Mouse (Mus musculus): ENCODE results near the gene Lyve1.

The Lyve1 gene

DNA sequence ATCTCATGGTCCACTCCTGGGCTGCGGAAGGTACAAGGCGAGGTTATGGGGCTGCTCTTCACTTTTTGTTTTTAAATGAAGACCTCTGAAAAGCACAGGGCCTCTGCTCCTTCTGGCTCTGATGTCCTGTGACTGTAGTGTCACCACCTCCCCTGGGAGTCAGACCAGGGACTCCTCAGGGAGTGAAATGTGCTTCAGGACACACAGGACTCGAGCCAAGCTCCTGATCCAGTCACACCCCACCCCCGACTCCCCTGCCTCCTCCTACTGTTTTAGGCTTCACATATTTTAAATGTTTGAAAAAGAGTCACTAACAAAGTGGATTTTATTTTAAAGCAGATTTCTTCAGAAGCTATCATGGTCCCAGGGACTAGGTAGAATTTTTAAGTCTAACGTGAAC, 51.5 kb downstream of the Lyve1 start:
- peaks cover 17% of the 10 kb centered on the region; the same call in 1 of the 2 replicates for H3K4me1 ChIP-seq (replicated peaks; ENCODE audit: low read depth, low read length)
- no peak for TF ChIP-seq POU5F1 (IDR thresholded peaks at IDR 0.05; ENCODE audit: borderline replicate concordance, low read length)
- no peak for TF ChIP-seq NANOG (IDR thresholded peaks at IDR 0.05; ENCODE audit: borderline replicate concordance, low read length)
- no peak for TF ChIP-seq CTCF (conservative IDR thresholded peaks at IDR 0.05; ENCODE audit: low read length)
- peaks cover 37% of the 10 kb centered on the region for H3K36me3 ChIP-seq (ENCODE audit: insufficient read depth, low read length)
- no peak overlapping the region for H3K4me3 ChIP-seq (replicated peaks; ENCODE audit: low read length)
- no peaks in the 10 kb centered on the region for H3K27me3 ChIP-seq (ENCODE audit: insufficient read depth, low read length)
- H3K9me3 ChIP-seq (ENCODE audit: low read length) = no peaks in the 10 kb centered on the region

DNA sequence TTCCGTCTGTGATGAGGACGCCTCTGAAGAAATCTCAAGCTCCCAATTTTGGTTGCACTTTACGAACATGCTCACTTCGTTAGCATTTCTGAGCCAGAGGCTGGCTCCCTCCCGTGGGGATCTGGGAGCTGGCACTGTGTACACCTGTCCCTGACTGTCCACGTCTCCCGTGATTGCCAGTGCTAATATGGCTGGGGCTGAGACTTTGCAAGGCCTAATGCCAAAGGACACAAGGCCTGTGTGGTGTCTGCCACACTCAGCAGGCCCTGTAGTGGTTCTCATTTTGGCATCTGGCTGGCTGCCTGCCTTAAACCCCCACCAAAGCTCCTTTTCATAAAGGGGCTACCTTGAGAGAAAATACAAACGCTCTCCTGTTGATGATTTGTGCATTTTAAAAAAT, 52.0 kb downstream of the Lyve1 start:
- Histone ChIP-seq H3K36me3 (ENCODE audit: insufficient read depth, low read length) (peaks cover 37% of the 10 kb centered on the region), H3K27me3 (ENCODE audit: insufficient read depth, low read length) (no peaks in the 10 kb centered on the region), H3K4me3 (replicated peaks; ENCODE audit: low read length) (no peak overlapping the region), H3K9me3 (ENCODE audit: low read length) (no peaks in the 10 kb centered on the region), H3K4me1 (replicated peaks; ENCODE audit: low read depth, low read length) (peaks cover 17% of the 10 kb centered on the region; the same call in 1 of the 2 replicates)
- TF ChIP-seq CTCF (conservative IDR thresholded peaks at IDR 0.05; ENCODE audit: low read length) (no peak), NANOG (IDR thresholded peaks at IDR 0.05; ENCODE audit: borderline replicate concordance, low read length) (no peak), POU5F1 (IDR thresholded peaks at IDR 0.05; ENCODE audit: borderline replicate concordance, low read length) (no peak)

GRCm38 (mm10) chr7:110809585-110810557, 53.2 kb downstream of the Lyve1 start:
- peaks cover 17% of the 10 kb centered on the region; the same call in 1 of the 2 replicates for H3K4me1 ChIP-seq (replicated peaks; ENCODE audit: low read depth, low read length)
- no peaks in the 10 kb centered on the region for H3K27me3 ChIP-seq (ENCODE audit: insufficient read depth, low read length)
- no peak for TF ChIP-seq NANOG (IDR thresholded peaks at IDR 0.05; ENCODE audit: borderline replicate concordance, low read length)
- no peak for TF ChIP-seq CTCF (conservative IDR thresholded peaks at IDR 0.05; ENCODE audit: low read length)
- TF ChIP-seq POU5F1 (IDR thresholded peaks at IDR 0.05; ENCODE audit: borderline replicate concordance, low read length) = no peak
- H3K4me3 ChIP-seq (replicated peaks; ENCODE audit: low read length) = peak overlapping the region; percentile 8; the same call in 1 of the 2 replicates
- H3K9me3 ChIP-seq (ENCODE audit: low read length) = no peaks in the 10 kb centered on the region
- peaks cover 41% of the 10 kb centered on the region for H3K36me3 ChIP-seq (ENCODE audit: insufficient read depth, low read length)

DNA sequence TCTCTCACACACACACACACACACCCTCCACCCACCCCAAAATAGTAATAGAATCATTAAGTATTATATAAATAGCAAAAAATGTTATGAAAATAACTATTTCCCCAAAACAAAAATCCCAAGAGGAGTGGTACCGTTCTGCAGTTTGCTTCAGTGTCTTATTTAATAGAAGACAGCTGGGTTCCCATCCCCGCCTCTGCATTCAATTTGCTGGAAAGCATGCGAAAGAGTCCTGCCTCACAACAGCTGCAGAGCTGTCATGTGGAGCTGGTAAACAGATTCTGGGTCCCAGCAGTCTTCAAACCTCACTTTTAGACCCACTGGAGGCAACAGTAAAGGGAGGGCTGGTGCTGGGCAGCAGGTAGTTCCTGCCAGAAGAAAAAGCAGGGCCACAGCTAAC, 54.1 kb downstream of the Lyve1 start:
- H3K36me3 ChIP-seq (ENCODE audit: insufficient read depth, low read length) = peaks cover 46% of the 10 kb centered on the region
- no peak overlapping the region for H3K4me3 ChIP-seq (replicated peaks; ENCODE audit: low read length)
- no peaks in the 10 kb centered on the region for H3K9me3 ChIP-seq (ENCODE audit: low read length)
- no peak for TF ChIP-seq CTCF (conservative IDR thresholded peaks at IDR 0.05; ENCODE audit: low read length)
- TF ChIP-seq POU5F1 (IDR thresholded peaks at IDR 0.05; ENCODE audit: borderline replicate concordance, low read length) = no peak
- no peak for TF ChIP-seq NANOG (IDR thresholded peaks at IDR 0.05; ENCODE audit: borderline replicate concordance, low read length)
- no peaks in the 10 kb centered on the region for H3K27me3 ChIP-seq (ENCODE audit: insufficient read depth, low read length)
- H3K4me1 ChIP-seq (replicated peaks; ENCODE audit: low read depth, low read length) = peaks cover 17% of the 10 kb centered on the region; the same call in 1 of the 2 replicates

- H3K9me3 ChIP-seq (ENCODE audit: low read length) = no peaks in the 10 kb centered on the region
- no peak overlapping the region for H3K4me3 ChIP-seq (replicated peaks; ENCODE audit: low read length)
- peaks cover 17% of the 10 kb centered on the region; the same call in 1 of the 2 replicates for H3K4me1 ChIP-seq (replicated peaks; ENCODE audit: low read depth, low read length)
- H3K27me3 ChIP-seq (ENCODE audit: insufficient read depth, low read length) = no peaks in the 10 kb centered on the region
- H3K36me3 ChIP-seq (ENCODE audit: insufficient read depth, low read length) = peaks cover 45% of the 10 kb centered on the region
- no peak for TF ChIP-seq NANOG (IDR thresholded peaks at IDR 0.05; ENCODE audit: borderline replicate concordance, low read length)
- no peak for TF ChIP-seq POU5F1 (IDR thresholded peaks at IDR 0.05; ENCODE audit: borderline replicate concordance, low read length)
Observed at GRCm38 (mm10) chr7:110807460-110808030, 55.5 kb downstream of the Lyve1 start.

- Histone ChIP-seq H3K4me3 (replicated peaks; ENCODE audit: low read length) (no peak overlapping the region), H3K27me3 (ENCODE audit: insufficient read depth, low read length) (no peaks in the 10 kb centered on the region), H3K36me3 (ENCODE audit: insufficient read depth, low read length) (peaks cover 33% of the 10 kb centered on the region), H3K9me3 (ENCODE audit: low read length) (no peaks in the 10 kb centered on the region), H3K4me1 (replicated peaks; ENCODE audit: low read depth, low read length) (peaks cover 15% of the 10 kb centered on the region; the same call in 1 of the 2 replicates)
- TF ChIP-seq POU5F1 (IDR thresholded peaks at IDR 0.05; ENCODE audit: borderline replicate concordance, low read length) = no peak
- TF ChIP-seq CTCF (conservative IDR thresholded peaks at IDR 0.05; ENCODE audit: low read length) = no peak
- TF ChIP-seq NANOG (IDR thresholded peaks at IDR 0.05; ENCODE audit: borderline replicate concordance, low read length) = no peak
Observed at GRCm38 (mm10) chr7:110804266-110804665, 58.8 kb downstream of the Lyve1 start.

DNA sequence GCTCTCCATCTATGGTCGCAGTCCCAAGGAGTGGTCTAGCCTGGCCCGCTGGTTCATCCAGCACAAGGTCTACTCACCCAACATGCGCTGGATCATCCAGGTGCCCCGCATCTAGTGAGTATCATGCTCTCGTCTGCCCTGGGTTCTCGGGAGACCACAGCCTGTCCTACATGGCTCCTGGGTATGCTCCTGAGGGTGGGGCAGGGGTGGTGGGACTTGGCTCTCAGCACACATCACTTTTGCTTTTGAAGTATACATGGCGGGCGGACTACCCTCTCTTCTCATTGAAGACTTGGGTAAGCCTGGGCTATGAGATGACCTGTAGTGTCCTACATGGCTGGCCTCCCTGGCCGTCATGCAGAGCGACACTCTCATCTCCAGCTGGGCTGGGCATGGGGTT, 59.9 kb downstream of the Lyve1 start:
- H3K4me3 ChIP-seq (replicated peaks; ENCODE audit: low read length) = no peak overlapping the region
- peaks cover 11% of the 10 kb centered on the region; the same call in 1 of the 2 replicates for H3K4me1 ChIP-seq (replicated peaks; ENCODE audit: low read depth, low read length)
- H3K36me3 ChIP-seq (ENCODE audit: insufficient read depth, low read length) = peaks cover 33% of the 10 kb centered on the region
- no peak for TF ChIP-seq CTCF (conservative IDR thresholded peaks at IDR 0.05; ENCODE audit: low read length)
- TF ChIP-seq NANOG (IDR thresholded peaks at IDR 0.05; ENCODE audit: borderline replicate concordance, low read length) = no peak
- TF ChIP-seq POU5F1 (IDR thresholded peaks at IDR 0.05; ENCODE audit: borderline replicate concordance, low read length) = no peak
- 0 out of 2 replicates have a peak, but pooled peaks cover under 1% of the 10 kb centered on the region for H3K27me3 ChIP-seq (ENCODE audit: insufficient read depth, low read length)
- H3K9me3 ChIP-seq (ENCODE audit: low read length) = no peaks in the 10 kb centered on the region

- no peak for TF ChIP-seq NANOG (IDR thresholded peaks at IDR 0.05; ENCODE audit: borderline replicate concordance, low read length)
- TF ChIP-seq CTCF (conservative IDR thresholded peaks at IDR 0.05; ENCODE audit: low read length) = peak; percentile 99
- H3K27me3 ChIP-seq (ENCODE audit: insufficient read depth, low read length) = 0 out of 2 replicates have a peak, but pooled peaks cover 3% of the 10 kb centered on the region
- H3K36me3 ChIP-seq (ENCODE audit: insufficient read depth, low read length) = peaks cover 34% of the 10 kb centered on the region
- no peak overlapping the region for H3K4me3 ChIP-seq (replicated peaks; ENCODE audit: low read length)
- peaks cover 6% of the 10 kb centered on the region; the same call in 1 of the 2 replicates for H3K4me1 ChIP-seq (replicated peaks; ENCODE audit: low read depth, low read length)
- no peaks in the 10 kb centered on the region for H3K9me3 ChIP-seq (ENCODE audit: low read length)
Observed at GRCm38 (mm10) chr7:110801028-110801427, 62.0 kb downstream of the Lyve1 start.
